Mouse (Mus musculus) lung, postnatal 0 days (tissue): ENCODE measurements around the gene Sytl3.

Experiments
- CTCF ChIP-seq: IDR thresholded peaks from 2 replicates; pipeline ENCODE4 v1.5.1; 2016; ENCODE audit warnings: antibody characterized with exemption, mild to moderate bottlenecking
- EP300 ChIP-seq: IDR thresholded peaks from 2 replicates; pipeline ENCODE4 v1.6.1; 2016; ENCODE audit warnings: antibody characterized with exemption, mild to moderate bottlenecking, control low read depth

GRCm38 (mm10) chr17:6767771-6768170 is 108.9 kb downstream of the Sytl3 start:
- TF ChIP-seq EP300, result no peak
- no peak for TF ChIP-seq CTCF
